ENCODE assay signal across 8 mouse cellular contexts in the genomic region with DNA sequence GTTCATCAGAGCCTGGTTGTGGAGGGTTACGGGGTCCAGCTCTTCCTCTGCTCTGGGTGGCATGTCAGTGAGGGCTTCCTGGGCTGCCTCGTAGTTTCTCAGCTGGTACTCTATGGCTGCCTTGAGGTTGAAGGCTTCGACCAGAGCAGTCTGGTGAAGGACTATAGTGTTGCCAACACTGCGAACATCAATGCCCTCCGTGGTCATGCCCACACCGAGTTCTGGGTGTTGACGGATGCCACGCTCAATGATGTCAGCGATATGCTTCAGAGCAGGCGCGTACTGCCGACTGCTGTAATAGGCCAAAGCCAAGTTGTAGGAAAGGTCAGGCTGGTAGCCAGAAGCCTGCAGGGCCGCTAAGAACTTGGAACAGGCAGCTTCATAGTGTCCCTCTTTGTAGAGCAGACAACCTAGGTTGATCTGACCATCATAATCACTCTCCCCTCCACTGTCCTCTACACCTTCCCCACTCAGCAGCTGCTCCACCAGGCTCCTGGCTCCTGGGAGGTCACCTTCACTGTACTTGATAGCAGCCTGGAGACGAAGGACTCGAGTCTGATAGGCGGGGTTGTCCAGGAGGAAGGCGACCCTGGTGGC. TPM values are rescaled to one million over a fixed set of nuclear protein-coding genes. Genes with fewer than 3 reads are reported as not detected.
DNase-seq lines count a peak whose midpoint lies in the region; ATAC-seq and TF ChIP-seq lines count a peak whose summit lies in the region.
"Not testable (repeated sequence)": the region's sequence is repeated elsewhere in the genome, so short reads cannot be mapped to it uniquely, and the experiment has no call there.

No protein-coding gene starts in this region.

- DNase-seq in cerebellum, adult 11-12 months, result peak; percentile 61
- not testable (repeated sequence) for DNase-seq in intestine, embryonic 14.5 days (ENCODE audit: low spot score); lung, postnatal 0 days (ENCODE audit: low spot score)

- ATAC-seq in erythroid progenitor cell, adult 5-6 weeks (replicated peaks; ENCODE audit: low FRiP score, poor library complexity, severe bottlenecking), result 0 out of 2 replicates have a peak, but pooled peaks have one; percentile 13
- ATAC-seq in heart, embryonic 12.5 days (ENCODE audit: insufficient number of reproducible peaks, low FRiP score), result peak; percentile 39; the same call in 1 of the 2 replicates
- peak; percentile 65; the same call in 1 of the 2 replicates for ATAC-seq in intestine, embryonic 14.5 days (replicated peaks; ENCODE audit: low FRiP score, low TSS enrichment, low read depth)
- ATAC-seq in limb, embryonic 12.5 days (ENCODE audit: insufficient number of reproducible peaks, insufficient read depth, low FRiP score, low TSS enrichment, low read depth), result peak; percentile 29
- not testable (repeated sequence) for ATAC-seq in lung, postnatal 0 days
- peak; percentile 36 for ATAC-seq in neural tube, embryonic 13.5 days (ENCODE audit: low read depth)

- TF ChIP-seq EP300 in lung, postnatal 0 days (IDR thresholded peaks at IDR 0.05), result not testable (repeated sequence)

- WGBS in heart, embryonic 12.5 days, result 58% methylated on average over 16 of the region's 17 CpGs
- 77% methylated on average over 14 of the region's 17 CpGs for WGBS in intestine, embryonic 14.5 days
- WGBS in limb, embryonic 12.5 days, result 70% methylated on average over 16 of the region's 17 CpGs
- WGBS in lung, postnatal 0 days, result 75% methylated on average over 12 of the region's 17 CpGs
- WGBS in neural tube, embryonic 13.5 days, result 66% methylated on average over 15 of the region's 17 CpGs

- peaks cover 18% of the 10 kb centered on the region for H3K4me1 ChIP-seq in heart, embryonic 12.5 days (replicated peaks)
- H3K4me1 ChIP-seq in intestine, embryonic 14.5 days (replicated peaks; ENCODE audit: control insufficient read depth, insufficient read depth, low read length); lung, postnatal 0 days (ENCODE audit: insufficient read depth, low read depth, low read length): not testable (repeated sequence)
- H3K4me1 ChIP-seq in limb, embryonic 12.5 days (replicated peaks), result peaks cover 24% of the 10 kb centered on the region
- H3K4me1 ChIP-seq in neural tube, embryonic 13.5 days (replicated peaks), result peaks cover 15% of the 10 kb centered on the region

- peak overlapping the region; percentile 70 for H3K4me2 ChIP-seq in heart, embryonic 12.5 days
- H3K4me2 ChIP-seq in intestine, embryonic 14.5 days (ENCODE audit: low read length), result peak overlapping the region; percentile 58
- H3K4me2 ChIP-seq in limb, embryonic 12.5 days, result peak overlapping the region; percentile 52
- H3K4me2 ChIP-seq in lung, postnatal 0 days (replicated peaks; ENCODE audit: low read depth, low read length), result peak overlapping the region; percentile 58
- H3K4me2 ChIP-seq in neural tube, embryonic 13.5 days, result peak overlapping the region; percentile 66

- peak overlapping the region; percentile 71 for H3K9ac ChIP-seq in heart, embryonic 12.5 days
- peak overlapping the region; percentile 65; the same call in 1 of the 2 replicates for H3K9ac ChIP-seq in intestine, embryonic 14.5 days (ENCODE audit: low read length)
- H3K9ac ChIP-seq in limb, embryonic 12.5 days (replicated peaks), result peak overlapping the region; percentile 58; the same call in 1 of the 2 replicates
- peak overlapping the region; percentile 27 for H3K9ac ChIP-seq in lung, postnatal 0 days (replicated peaks; ENCODE audit: low read depth)
- H3K9ac ChIP-seq in neural tube, embryonic 13.5 days, result peak overlapping the region; percentile 72

- not testable (repeated sequence) for H3K36me3 ChIP-seq in C2C12 (ENCODE audit: control insufficient read depth, insufficient read depth); heart, embryonic 12.5 days; intestine, embryonic 14.5 days (ENCODE audit: control insufficient read depth, insufficient read depth, low read length); limb, embryonic 12.5 days; lung, postnatal 0 days (ENCODE audit: insufficient read depth, low read length); neural tube, embryonic 13.5 days

- not testable (repeated sequence) for H3K9me3 ChIP-seq in heart, embryonic 12.5 days (replicated peaks); intestine, embryonic 14.5 days (ENCODE audit: control insufficient read depth, low read length); limb, embryonic 12.5 days; lung, postnatal 0 days (ENCODE audit: low read length); neural tube, embryonic 13.5 days

- H3K79me3 ChIP-seq in C2C12 (ENCODE audit: low read depth), result not testable (repeated sequence)

- H3K27ac ChIP-seq in heart, embryonic 12.5 days (ENCODE audit: poor library complexity, severe bottlenecking); intestine, embryonic 14.5 days (ENCODE audit: low read depth); lung, postnatal 0 days (ENCODE audit: low read length): not testable (repeated sequence)
- H3K27ac ChIP-seq in limb, embryonic 12.5 days, result peak overlapping the region; percentile 85; the same call in 1 of the 2 replicates
- H3K27ac ChIP-seq in neural tube, embryonic 13.5 days (replicated peaks), result peak overlapping the region; percentile 87

- TF ChIP-seq CTCF in C2C12 (IDR thresholded peaks at IDR 0.05; ENCODE audit: control insufficient read depth, insufficient read depth, insufficient read length); lung, postnatal 0 days (IDR thresholded peaks at IDR 0.05): not testable (repeated sequence)

- not testable (repeated sequence) for H3K79me2 ChIP-seq in C2C12 (ENCODE audit: control insufficient read depth, insufficient read depth)

- H3K27me3 ChIP-seq in C2C12 (ENCODE audit: control insufficient read depth, insufficient read depth, insufficient read length); heart, embryonic 12.5 days (replicated peaks); intestine, embryonic 14.5 days (replicated peaks; ENCODE audit: control insufficient read depth, insufficient read depth, low read length); limb, embryonic 12.5 days; lung, postnatal 0 days (replicated peaks; ENCODE audit: insufficient read depth, low read length); neural tube, embryonic 13.5 days: not testable (repeated sequence)

- not testable (repeated sequence) for H3ac ChIP-seq in C2C12 (ENCODE audit: control insufficient read depth, insufficient read length, low read depth)

- H3K4me3 ChIP-seq in C2C12 (ENCODE audit: insufficient read depth, poor library complexity, severe bottlenecking), result peak overlapping the region; percentile 44
- H3K4me3 ChIP-seq in heart, embryonic 12.5 days, result peak overlapping the region; percentile 56
- H3K4me3 ChIP-seq in intestine, embryonic 14.5 days (ENCODE audit: low read depth, low read length), result peak overlapping the region; percentile 71
- H3K4me3 ChIP-seq in limb, embryonic 12.5 days (replicated peaks), result peak overlapping the region; percentile 49
- peak overlapping the region; percentile 47 for H3K4me3 ChIP-seq in lung, postnatal 0 days (ENCODE audit: low read depth, low read length)
- H3K4me3 ChIP-seq in neural tube, embryonic 13.5 days, result peak overlapping the region; percentile 52

RNA-seq across cellular contexts. Expression of gene Ttc30b, which starts 0.8 kb away (rescaled TPM):
- polyA plus RNA-seq in C2C12 (2012; fragmentation: generic; extraction: Trizol), result 0.98 TPM
- 1.4 TPM in 1 of 2 replicates, not detected in the other for total RNA-seq in erythroid progenitor cell, adult 5-6 weeks (2015; ENCODE audit: low replicate concordance)
- not detected in 2 replicates for total RNA-seq in erythroid progenitor cell, adult 5-6 weeks (2017; ENCODE audit: low replicate concordance)
- polyA plus RNA-seq in heart, embryonic 12.5 days (2016; fragmentation: Nextera tagmentation; extraction: Ambion mirVana), result 9.7 and 10.7 TPM in 2 replicates
- polyA plus RNA-seq in intestine, embryonic 14.5 days (2014; fragmentation: Nextera tagmentation; extraction: Ambion mirVana), result 8.0 and 9.3 TPM in 2 replicates
- 9.2 and 9.9 TPM in 2 replicates for polyA plus RNA-seq in limb, embryonic 12.5 days (2016; fragmentation: Nextera tagmentation; extraction: Ambion mirVana)
- polyA plus RNA-seq in lung, postnatal 0 days (2015; fragmentation: Nextera tagmentation; extraction: Ambion mirVana), result 17.9 and 18.6 TPM in 2 replicates
- 16.0 and 16.6 TPM in 2 replicates for polyA plus RNA-seq in neural tube, embryonic 13.5 days (2015; fragmentation: Nextera tagmentation; extraction: Ambion mirVana)

RNA-seq across cellular contexts. Expression of gene Ttc30a2, which starts 40.4 kb away (rescaled TPM):
- 0.05 TPM for polyA plus RNA-seq in C2C12 (2012; fragmentation: generic; extraction: Trizol)
- not detected in 2 replicates for total RNA-seq in erythroid progenitor cell, adult 5-6 weeks (2015; ENCODE audit: low replicate concordance)
- not detected in 2 replicates for total RNA-seq in erythroid progenitor cell, adult 5-6 weeks (2017; ENCODE audit: low replicate concordance)
- polyA plus RNA-seq in heart, embryonic 12.5 days (2016; fragmentation: Nextera tagmentation; extraction: Ambion mirVana), result 0.72 and 1.5 TPM in 2 replicates
- polyA plus RNA-seq in intestine, embryonic 14.5 days (2014; fragmentation: Nextera tagmentation; extraction: Ambion mirVana), result 0.44 and 0.51 TPM in 2 replicates
- 0.59 and 0.60 TPM in 2 replicates for polyA plus RNA-seq in limb, embryonic 12.5 days (2016; fragmentation: Nextera tagmentation; extraction: Ambion mirVana)
- polyA plus RNA-seq in lung, postnatal 0 days (2015; fragmentation: Nextera tagmentation; extraction: Ambion mirVana), result 0.25 and 0.65 TPM in 2 replicates
- 0.65 and 1.1 TPM in 2 replicates for polyA plus RNA-seq in neural tube, embryonic 13.5 days (2015; fragmentation: Nextera tagmentation; extraction: Ambion mirVana)

RNA-seq across cellular contexts. Expression of gene Ttc30a1, which starts 44.1 kb away (rescaled TPM):
- polyA plus RNA-seq in C2C12 (2012; fragmentation: generic; extraction: Trizol), result 1.8 TPM
- total RNA-seq in erythroid progenitor cell, adult 5-6 weeks (2015; ENCODE audit: low replicate concordance), result 0.84 and 2.2 TPM in 2 replicates
- 0.45 and 0.51 TPM in 2 replicates for total RNA-seq in erythroid progenitor cell, adult 5-6 weeks (2017; ENCODE audit: low replicate concordance)
- polyA plus RNA-seq in heart, embryonic 12.5 days (2016; fragmentation: Nextera tagmentation; extraction: Ambion mirVana), result 6.1 and 6.7 TPM in 2 replicates
- 6.5 and 7.8 TPM in 2 replicates for polyA plus RNA-seq in intestine, embryonic 14.5 days (2014; fragmentation: Nextera tagmentation; extraction: Ambion mirVana)
- polyA plus RNA-seq in limb, embryonic 12.5 days (2016; fragmentation: Nextera tagmentation; extraction: Ambion mirVana), result 10.0 and 10.4 TPM in 2 replicates
- 2.8 and 3.9 TPM in 2 replicates for polyA plus RNA-seq in lung, postnatal 0 days (2015; fragmentation: Nextera tagmentation; extraction: Ambion mirVana)
- polyA plus RNA-seq in neural tube, embryonic 13.5 days (2015; fragmentation: Nextera tagmentation; extraction: Ambion mirVana), result 7.9 TPM in 2 replicates
